Mouse (Mus musculus) neural tube, embryonic 14.5 days (tissue): ENCODE data around the gene Tinagl1. TPM values are rescaled to one million over a fixed set of nuclear protein-coding genes. Genes with fewer than 3 reads are reported as not detected.

ENCODE experiments used
- ATAC-seq: fragments of 200-750 bp; cut with Nextera tagmentation; 2 replicates; pipeline ENCODE4 v1.8.0; 2017; ENCODE audit warnings: low read depth, mild to moderate bottlenecking, moderate TSS enrichment, moderate library complexity
- H3K27ac ChIP-seq: fragments of 300-500 bp; sonication (generic); 2 replicates; pipeline ENCODE4 v1.5.1; 2014; ENCODE audit warnings: low read depth, mild to moderate bottlenecking, control low read depth, low read length, moderate library complexity, mixed read lengths
- H3K27me3 ChIP-seq: fragments of 300-500 bp; sonication (generic); 2 replicates; pipeline ENCODE4 v1.6.1; 2014; ENCODE audit warnings: low read length; ENCODE audit not compliant: control insufficient read depth, insufficient read depth
- H3K36me3 ChIP-seq: fragments of 300-500 bp; sonication (generic); 2 replicates; pipeline ENCODE4 v1.6.1; 2014; ENCODE audit warnings: low read length, mixed read lengths; ENCODE audit not compliant: control insufficient read depth, insufficient read depth
- H3K4me1 ChIP-seq: fragments of 300-500 bp; sonication (generic); 2 replicates; pipeline ENCODE4 v1.6.1; 2014; ENCODE audit warnings: low read length; ENCODE audit not compliant: control insufficient read depth, insufficient read depth
- H3K4me2 ChIP-seq: fragments of 300-500 bp; sonication (generic); 2 replicates; pipeline ENCODE4 v1.6.1; 2014; ENCODE audit warnings: mild to moderate bottlenecking, low read depth, low read length, control low read depth
- H3K4me3 ChIP-seq: fragments of 300-500 bp; sonication (generic); 2 replicates; pipeline ENCODE4 v1.5.1; 2014; ENCODE audit warnings: low read depth, low read length, control low read depth, mixed read lengths
- H3K9ac ChIP-seq: fragments of 300-500 bp; sonication (generic); replicated peaks from 2 replicates; pipeline ENCODE4 v1.6.1; 2014; ENCODE audit warnings: low read depth, mild to moderate bottlenecking, control low read depth, low read length, mixed read lengths
- H3K9me3 ChIP-seq: fragments of 300-500 bp; sonication (generic); 2 replicates; pipeline ENCODE4 v1.6.1; 2016; ENCODE audit warnings: low read length; ENCODE audit not compliant: control insufficient read depth
- WGBS: fragments of 180-500 bp; shearing (Covaris S2); extraction: QIAGEN DNeasy Blood & Tissue Kit; methylation state at CpG from one replicate; pipeline ENCODE4 v1.1.7; 2014; 5-methylcytosine and 5-hydroxymethylcytosine counted together
- polyA plus RNA-seq: library from polyadenylated mRNA; unstranded; fragments of >200 nt; fragmentation: Nextera tagmentation; extraction: Ambion mirVana; gene quantifications from 2 replicates; pipeline ENCODE4 v1.2.1, GENCODE M21; 2014

The Tinagl1 gene
- polyA plus RNA-seq, 1 experiment from 2014 or later, result 0.79 TPM

DNA sequence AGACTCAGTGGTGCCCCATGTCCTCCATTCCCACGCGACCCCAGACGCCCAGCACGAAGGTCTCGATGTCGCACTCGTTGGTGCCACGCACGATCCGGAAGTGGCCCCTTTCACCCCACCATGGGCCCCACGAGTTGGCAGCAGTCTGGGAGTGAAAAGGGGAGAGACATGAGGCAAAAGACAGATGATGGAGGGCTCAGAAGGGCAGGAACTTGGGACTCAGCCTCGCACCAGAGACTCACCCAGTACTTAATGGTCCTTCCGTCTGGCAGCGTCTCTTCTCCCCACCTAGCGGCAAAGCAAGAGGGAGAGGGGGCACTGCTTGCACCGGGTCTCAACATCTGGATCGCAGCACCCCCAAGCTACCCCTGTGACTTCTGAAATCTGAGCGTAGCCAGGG is 8.9 kb downstream of the Tinagl1 start:
- WGBS, result 80% methylated on average over 18 of the region's 18 CpGs
- H3K4me1 ChIP-seq, result 0 out of 2 replicates have a peak, but pooled peaks cover 7% of the 10 kb centered on the region
- H3K4me3 ChIP-seq, result no peak overlapping the region

GRCm38 (mm10) chr4:130164121-130164520 is 10.8 kb downstream of the Tinagl1 start:
- Histone ChIP-seq H3K9ac (no peak overlapping the region), H3K4me2 (no peak overlapping the region), H3K4me3 (no peak overlapping the region), H3K4me1 (0 out of 2 replicates have a peak, but pooled peaks cover 7% of the 10 kb centered on the region), H3K27me3 (0 out of 2 replicates have a peak, but pooled peaks cover 5% of the 10 kb centered on the region), H3K36me3 (no peaks in the 10 kb centered on the region), H3K27ac (no peak overlapping the region), H3K9me3 (no peaks in the 10 kb centered on the region)
- 74% methylated on average over 6 of the region's 6 CpGs for WGBS
- no peak for ATAC-seq

More for the DNA sequence above, 8.9 kb downstream of the Tinagl1 start:
- 0 out of 2 replicates have a peak, but pooled peaks cover 5% of the 10 kb centered on the region for H3K27me3 ChIP-seq
- no peak for ATAC-seq
- H3K9me3 ChIP-seq, result no peaks in the 10 kb centered on the region
- H3K36me3 ChIP-seq, result no peaks in the 10 kb centered on the region
- no peak overlapping the region for H3K27ac ChIP-seq
- no peak overlapping the region for H3K4me2 ChIP-seq
- H3K9ac ChIP-seq, result no peak overlapping the region

GRCm38 (mm10) chr4:130163391-130163861 is 11.5 kb downstream of the Tinagl1 start:
- 12% methylated on average over 20 of the region's 20 CpGs for WGBS
- H3K36me3 ChIP-seq, result no peaks in the 10 kb centered on the region
- no peak overlapping the region for H3K27ac ChIP-seq
- H3K27me3 ChIP-seq, result 0 out of 2 replicates have a peak, but pooled peaks cover 5% of the 10 kb centered on the region
- ATAC-seq, result no peak
- 0 out of 2 replicates have a peak, but pooled peaks cover 7% of the 10 kb centered on the region for H3K4me1 ChIP-seq
- peak overlapping the region; percentile 27; the same call in 1 of the 2 replicates for H3K4me2 ChIP-seq
- H3K9me3 ChIP-seq, result no peaks in the 10 kb centered on the region
- H3K4me3 ChIP-seq, result no peak overlapping the region
- no peak overlapping the region for H3K9ac ChIP-seq

GRCm38 (mm10) chr4:130161349-130161748 is 13.6 kb downstream of the Tinagl1 start:
- no peak overlapping the region for H3K27ac ChIP-seq
- H3K9me3 ChIP-seq, result no peaks in the 10 kb centered on the region
- H3K4me2 ChIP-seq, result no peak overlapping the region
- WGBS, result 43% methylated on average over 4 of the region's 4 CpGs
- 0 out of 2 replicates have a peak, but pooled peaks cover 5% of the 10 kb centered on the region for H3K27me3 ChIP-seq
- H3K9ac ChIP-seq, result no peak overlapping the region
- H3K4me3 ChIP-seq, result no peak overlapping the region
- no peaks in the 10 kb centered on the region for H3K36me3 ChIP-seq
- 0 out of 2 replicates have a peak, but pooled peaks cover 4% of the 10 kb centered on the region for H3K4me1 ChIP-seq
- no peak for ATAC-seq

DNA sequence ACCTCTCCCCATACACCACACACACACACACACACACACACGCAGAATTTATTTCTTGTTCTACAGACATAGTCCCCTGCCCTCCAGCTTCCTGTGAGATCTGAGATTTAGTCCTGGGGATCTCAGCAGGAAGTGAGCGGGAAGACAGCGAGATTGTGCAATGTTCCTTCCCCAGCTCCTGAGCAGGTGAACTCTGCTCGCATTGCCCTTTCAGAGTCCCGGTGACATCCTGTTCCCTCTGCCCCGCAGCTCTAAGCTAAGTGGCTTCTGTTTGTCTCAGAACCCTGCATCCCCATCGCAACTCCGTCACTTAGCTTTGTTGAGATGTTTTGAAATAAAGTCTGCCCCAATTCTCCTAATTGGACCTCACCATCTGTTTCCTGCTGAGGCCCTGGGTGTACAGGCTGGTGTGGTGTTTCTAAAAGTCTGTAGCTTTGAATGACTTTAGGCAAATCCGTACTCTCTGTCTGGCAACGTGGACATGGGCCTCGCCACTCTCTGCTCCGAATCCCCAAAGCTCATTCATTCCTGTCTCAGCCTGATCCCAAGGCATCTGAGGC is 18.0 kb downstream of the Tinagl1 start:
- no peaks in the 10 kb centered on the region for H3K4me1 ChIP-seq
- no peak overlapping the region for H3K4me2 ChIP-seq
- H3K27ac ChIP-seq, result no peak overlapping the region
- 79% methylated on average over 12 of the region's 12 CpGs for WGBS
- no peaks in the 10 kb centered on the region for H3K27me3 ChIP-seq
- ATAC-seq, result no peak
- H3K4me3 ChIP-seq, result no peak overlapping the region
- no peak overlapping the region for H3K9ac ChIP-seq
- no peaks in the 10 kb centered on the region for H3K36me3 ChIP-seq
- no peaks in the 10 kb centered on the region for H3K9me3 ChIP-seq

GRCm38 (mm10) chr4:130154250-130154649 is 20.7 kb downstream of the Tinagl1 start:
- H3K4me2 ChIP-seq, result no peak overlapping the region
- no peak overlapping the region for H3K9ac ChIP-seq
- no peaks in the 10 kb centered on the region for H3K36me3 ChIP-seq
- no peaks in the 10 kb centered on the region for H3K27me3 ChIP-seq
- no peaks in the 10 kb centered on the region for H3K9me3 ChIP-seq
- no peak overlapping the region for H3K27ac ChIP-seq
- H3K4me1 ChIP-seq, result no peaks in the 10 kb centered on the region
- H3K4me3 ChIP-seq, result no peak overlapping the region
- WGBS, result 80% methylated on average over 3 of the region's 3 CpGs
- ATAC-seq, result no peak

GRCm38 (mm10) chr4:130148405-130148804 is 26.5 kb downstream of the Tinagl1 start:
- 69% methylated on average over 10 of the region's 10 CpGs for WGBS
- Histone ChIP-seq H3K4me2 (no peak overlapping the region), H3K36me3 (no peaks in the 10 kb centered on the region), H3K9ac (no peak overlapping the region), H3K27ac (no peak overlapping the region), H3K4me1 (no peaks in the 10 kb centered on the region), H3K4me3 (no peak overlapping the region), H3K27me3 (no peaks in the 10 kb centered on the region), H3K9me3 (no peaks in the 10 kb centered on the region)
- ATAC-seq, result no peak

- H3K4me3 ChIP-seq, result no peak overlapping the region
- WGBS, result 62% methylated on average over 3 of the region's 3 CpGs
- no peak for ATAC-seq
- no peaks in the 10 kb centered on the region for H3K36me3 ChIP-seq
- H3K27ac ChIP-seq, result no peak overlapping the region
- H3K4me1 ChIP-seq, result peaks cover 12% of the 10 kb centered on the region; the same call in 1 of the 2 replicates
- H3K9ac ChIP-seq, result no peak overlapping the region
- H3K27me3 ChIP-seq, result peaks cover 13% of the 10 kb centered on the region
- H3K9me3 ChIP-seq, result no peaks in the 10 kb centered on the region
- no peak overlapping the region for H3K4me2 ChIP-seq
These were observed 33.1 kb downstream of the Tinagl1 start for GRCm38 (mm10) chr4:130141786-130142185.

DNA sequence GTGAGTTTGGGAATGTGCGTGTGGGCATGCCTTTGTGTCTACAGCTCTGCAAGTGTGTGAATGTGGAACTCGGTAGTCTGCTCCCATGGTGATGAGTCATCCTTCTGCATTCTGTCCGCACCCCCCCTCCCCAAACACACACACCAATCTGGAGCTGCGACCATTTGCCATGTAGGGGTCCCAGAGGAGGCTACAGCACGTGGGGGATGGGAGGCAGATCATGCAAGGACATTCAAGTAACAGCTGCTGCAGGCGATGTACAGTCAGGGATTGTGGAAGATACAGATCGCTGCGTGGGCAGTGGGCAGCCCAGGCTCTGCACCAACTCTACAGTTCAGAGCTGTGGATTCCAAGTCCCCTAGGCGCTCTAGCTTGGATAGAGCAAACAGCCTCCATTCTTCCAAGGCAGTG is 33.9 kb downstream of the Tinagl1 start:
- H3K27me3 ChIP-seq, result peaks cover 13% of the 10 kb centered on the region
- no peak overlapping the region; the same call in 1 of the 2 replicates for H3K27ac ChIP-seq
- peak; percentile 23; the same call in 1 of the 2 replicates for ATAC-seq

More for the DNA sequence above, 33.9 kb downstream of the Tinagl1 start:
- WGBS, result 31% methylated on average over 9 of the region's 9 CpGs
- H3K36me3 ChIP-seq, result no peaks in the 10 kb centered on the region
- H3K9ac ChIP-seq, result 0 out of 2 replicates have a peak overlapping the region, but pooled peaks have one; percentile 28
- no peaks in the 10 kb centered on the region for H3K9me3 ChIP-seq
- peaks cover 12% of the 10 kb centered on the region; the same call in 1 of the 2 replicates for H3K4me1 ChIP-seq
- H3K4me3 ChIP-seq, result no peak overlapping the region
- no peak overlapping the region for H3K4me2 ChIP-seq
